Mouse (Mus musculus) spleen, postnatal 10 days (tissue): ENCODE results near the gene Kcnq5.
"Not testable (repeated sequence)": the region's sequence is repeated elsewhere in the genome, so short reads cannot be mapped to it uniquely, and the experiment has no call there.

ENCODE experiments used
- DNase-seq, 2 experiments: peaks; one replicate each; pipeline ENCODE4 v3.0.0; 2021 to 2022; ENCODE audit warnings: low spot score in 2 of 2

Gene Kcnq5

GRCm38 (mm10) chr1:21838534-21838933 is 123.2 kb downstream of the Kcnq5 start:
- no peak for DNase-seq

DNA sequence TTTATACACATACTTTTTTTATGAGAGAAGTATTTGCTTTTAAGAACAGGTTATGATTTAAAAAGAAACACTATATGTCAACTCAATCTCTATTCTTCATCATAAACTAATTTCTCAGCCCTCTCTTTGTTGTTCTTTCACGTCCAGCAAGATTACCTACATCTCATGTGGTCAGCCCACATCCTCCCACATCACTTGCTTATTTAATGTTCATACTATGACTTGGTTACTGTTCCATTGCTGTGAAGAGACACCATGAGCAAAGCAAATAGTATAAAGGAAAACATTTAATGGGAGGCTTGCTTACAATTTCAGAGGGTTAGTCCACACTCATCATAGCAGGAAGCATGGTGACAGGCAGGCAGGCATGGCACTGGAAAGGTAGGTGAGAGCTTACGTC is 124.4 kb downstream of the Kcnq5 start:
- no peak for DNase-seq

- DNase-seq: no peak
These were observed 125.4 kb downstream of the Kcnq5 start for GRCm38 (mm10) chr1:21836337-21836736.

DNA sequence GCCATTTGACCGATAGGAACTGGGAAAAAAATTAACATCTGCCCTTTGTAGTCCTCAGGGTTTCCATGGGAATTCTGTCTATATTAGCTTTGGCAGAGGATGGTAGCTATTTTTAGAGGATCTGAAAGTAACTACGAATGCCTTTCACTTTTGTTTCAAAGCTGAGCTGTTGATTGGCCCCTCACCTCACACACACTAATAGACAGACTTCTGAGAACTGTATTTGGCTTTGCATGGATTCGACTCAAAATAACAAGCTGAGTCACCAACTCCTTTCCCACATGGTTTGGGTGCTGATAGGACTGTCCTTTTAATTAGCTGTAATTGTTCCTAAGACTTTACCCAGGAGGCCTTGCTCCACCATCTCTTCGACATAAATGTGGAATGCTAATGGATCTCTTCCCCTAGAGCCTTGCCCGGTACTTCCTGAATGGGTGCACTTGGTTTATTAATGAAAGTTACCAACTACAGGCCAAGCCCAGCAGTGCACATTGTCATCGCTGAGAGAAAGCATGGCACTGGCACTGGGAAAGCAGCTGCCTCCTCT is 131.8 kb downstream of the Kcnq5 start:
- no peak for DNase-seq

GRCm38 (mm10) chr1:21820066-21820630 is 141.6 kb downstream of the Kcnq5 start:
- no peak for DNase-seq

DNA sequence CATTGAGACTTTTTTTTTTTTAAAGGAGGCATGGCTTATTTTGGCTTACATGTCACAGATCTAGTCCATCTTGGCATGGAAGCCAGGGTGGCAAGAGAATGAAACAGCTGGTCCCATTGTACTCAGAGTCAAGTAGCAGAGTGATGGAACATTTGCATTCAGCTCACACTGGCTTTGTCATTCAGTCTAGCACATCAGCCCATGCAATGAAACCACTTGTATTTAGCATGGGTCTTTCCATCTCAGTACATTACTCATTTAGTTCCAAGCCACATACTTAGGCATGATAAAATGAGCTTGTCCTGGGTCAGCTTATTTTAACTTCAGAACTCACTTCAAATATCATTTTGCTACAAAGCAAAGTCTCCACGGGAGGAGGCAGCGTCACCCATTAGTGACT is 156.7 kb downstream of the Kcnq5 start:
- no peak for DNase-seq

DNA sequence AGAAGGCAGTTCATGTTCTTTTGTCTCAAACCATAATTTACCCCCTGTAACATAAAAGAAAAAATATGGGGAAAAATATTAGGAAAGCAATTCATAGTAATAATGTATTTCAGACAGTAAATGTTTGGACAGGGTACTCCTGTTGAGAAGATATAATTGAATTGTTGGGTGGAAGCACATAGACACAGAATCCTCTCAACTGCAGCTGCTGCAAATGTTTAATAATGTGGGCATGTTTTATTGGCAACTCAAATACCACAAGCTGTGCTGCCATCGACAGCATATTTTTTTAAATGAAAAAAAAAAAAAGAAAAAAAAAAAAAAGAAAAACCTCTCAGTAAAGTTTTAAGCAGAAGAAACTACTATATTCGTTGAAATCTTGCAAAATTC is 157.3 kb downstream of the Kcnq5 start:
- DNase-seq: no peak

- no peak for DNase-seq
These were observed 157.8 kb downstream of the Kcnq5 start for GRCm38 (mm10) chr1:21803751-21804476.

DNA sequence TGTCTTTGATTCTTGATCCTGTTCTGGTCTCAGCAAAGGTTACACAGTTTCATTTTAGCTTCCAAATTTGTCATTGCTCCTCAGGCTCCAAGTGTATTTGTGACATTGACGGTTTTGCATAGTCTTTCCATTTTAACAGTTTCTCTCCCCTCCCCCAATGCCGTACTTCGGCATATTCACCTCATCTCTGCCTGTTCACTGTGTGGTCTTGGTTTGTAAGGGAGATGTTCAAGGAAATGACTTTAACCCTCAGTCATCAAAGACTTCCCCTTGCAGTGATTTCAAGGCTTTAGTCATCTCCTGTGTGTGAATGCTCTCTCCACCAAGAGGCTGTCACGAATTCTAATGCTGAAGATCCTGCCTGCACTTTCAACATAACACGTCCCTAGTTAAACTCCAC is 181.0 kb downstream of the Kcnq5 start:
- no peak for DNase-seq

GRCm38 (mm10) chr1:21777560-21777959 is 184.2 kb downstream of the Kcnq5 start:
- no peak for DNase-seq

GRCm38 (mm10) chr1:21773931-21774330 is 187.8 kb downstream of the Kcnq5 start:
- DNase-seq: no peak

- no peak for DNase-seq
These were observed 191.2 kb downstream of the Kcnq5 start for GRCm38 (mm10) chr1:21770494-21770893.

DNA sequence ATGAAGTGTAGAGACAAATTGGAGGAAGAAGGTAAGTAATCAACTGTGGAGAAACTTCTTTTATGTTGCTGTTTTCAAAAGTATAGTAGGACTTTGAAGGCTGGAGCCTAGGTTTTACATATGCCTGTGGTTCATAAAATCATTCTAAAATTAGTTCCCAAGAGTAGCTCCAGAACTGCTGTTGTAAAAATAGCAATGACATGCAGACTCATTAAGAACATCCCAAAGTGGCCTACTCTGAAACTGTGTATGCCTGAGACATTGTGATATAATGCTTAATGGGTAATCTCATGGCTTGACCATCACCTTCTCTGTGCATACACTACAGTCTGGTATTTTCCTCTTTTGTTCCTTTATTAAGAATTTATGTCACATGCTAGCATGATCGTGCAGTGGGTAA is 212.4 kb downstream of the Kcnq5 start:
- DNase-seq: no peak

DNA sequence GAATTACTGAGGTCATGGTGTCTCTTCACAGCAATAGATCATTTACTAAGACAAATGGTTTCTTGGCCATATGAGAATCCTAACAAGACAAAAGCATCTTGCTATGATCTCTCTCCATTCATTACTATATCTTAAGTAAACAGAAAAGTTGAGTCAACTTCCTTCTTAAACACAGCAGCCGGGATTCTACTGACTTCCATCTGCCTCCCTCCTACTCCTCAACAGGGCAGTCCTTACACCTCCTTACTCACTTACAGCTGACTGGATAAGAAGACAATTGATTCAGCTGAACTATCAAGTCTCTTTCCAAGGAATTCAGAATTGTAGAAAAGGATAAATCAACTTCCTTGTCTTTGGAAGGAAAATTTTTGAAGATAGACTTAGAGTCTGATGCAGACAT is 232.6 kb downstream of the Kcnq5 start:
- DNase-seq: no peak

- DNase-seq: not testable (repeated sequence)
These were observed 238.5 kb downstream of the Kcnq5 start for GRCm38 (mm10) chr1:21723231-21723630.

DNA sequence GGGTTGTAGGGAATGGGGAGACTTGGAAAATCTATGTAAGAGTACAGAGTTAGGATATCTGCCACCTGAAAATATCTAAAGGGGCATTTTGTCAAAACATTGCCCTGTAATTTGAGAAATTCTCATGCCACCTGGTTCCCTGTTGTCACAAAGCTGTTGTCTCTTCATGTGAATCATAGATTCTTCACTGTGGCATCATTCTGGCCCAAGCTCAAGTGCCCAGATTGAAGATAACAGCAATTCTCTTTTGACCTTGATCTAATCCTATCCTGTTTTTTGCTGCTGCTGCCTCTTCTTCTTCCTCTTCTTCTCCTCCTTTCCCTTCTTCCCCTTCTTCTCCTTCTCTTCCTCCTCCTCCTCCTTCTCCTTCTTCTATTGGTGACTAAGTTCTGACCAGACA is 240.5 kb downstream of the Kcnq5 start:
- no peak for DNase-seq

GRCm38 (mm10) chr1:21714816-21715215 is 246.9 kb downstream of the Kcnq5 start:
- no peak for DNase-seq

- no peak for DNase-seq
These were observed 249.0 kb downstream of the Kcnq5 start for GRCm38 (mm10) chr1:21712711-21713110.

- no peak for DNase-seq
These were observed 271.3 kb downstream of the Kcnq5 start for GRCm38 (mm10) chr1:21690458-21690857.

GRCm38 (mm10) chr1:21688918-21689317 is 272.8 kb downstream of the Kcnq5 start:
- DNase-seq: no peak

DNA sequence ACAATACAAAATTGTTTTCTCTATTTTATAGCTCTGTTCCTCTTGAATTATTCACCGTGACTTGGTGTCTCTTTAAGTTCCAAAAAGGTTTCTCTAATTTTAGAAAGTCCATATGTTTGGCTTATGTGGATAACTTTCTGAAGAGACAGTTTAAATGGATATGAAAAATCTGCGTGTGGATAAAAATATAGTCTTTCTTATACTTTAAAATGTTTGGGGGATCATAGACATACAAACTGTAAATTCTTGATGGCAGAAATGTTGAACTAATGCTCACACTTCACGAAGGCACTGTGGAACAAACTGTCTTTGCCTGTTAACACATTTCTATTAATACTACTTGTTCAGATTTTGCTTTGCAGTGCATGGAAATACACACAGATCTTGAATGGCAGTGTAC is 277.3 kb downstream of the Kcnq5 start:
- DNase-seq: no peak

GRCm38 (mm10) chr1:21676805-21677204 is 284.9 kb downstream of the Kcnq5 start:
- no peak for DNase-seq

DNA sequence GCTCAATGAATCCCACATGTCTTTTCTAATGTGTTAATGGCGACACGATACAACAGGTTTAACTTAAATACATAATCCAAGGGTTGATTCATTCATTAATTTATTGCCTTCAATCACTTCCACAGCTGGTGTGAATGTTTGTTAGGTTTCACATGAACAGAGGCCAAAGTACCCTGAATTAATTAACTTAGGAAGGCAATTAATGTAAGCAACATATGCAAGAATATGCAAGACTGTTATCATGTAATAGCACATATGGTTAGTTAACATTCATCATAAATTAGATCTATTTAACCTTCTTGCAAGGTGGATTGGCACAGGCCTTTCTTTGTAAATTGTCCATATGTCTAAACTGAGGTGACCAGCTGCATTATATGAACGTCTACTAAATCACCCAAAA is 300.9 kb downstream of the Kcnq5 start:
- DNase-seq: no peak

DNA sequence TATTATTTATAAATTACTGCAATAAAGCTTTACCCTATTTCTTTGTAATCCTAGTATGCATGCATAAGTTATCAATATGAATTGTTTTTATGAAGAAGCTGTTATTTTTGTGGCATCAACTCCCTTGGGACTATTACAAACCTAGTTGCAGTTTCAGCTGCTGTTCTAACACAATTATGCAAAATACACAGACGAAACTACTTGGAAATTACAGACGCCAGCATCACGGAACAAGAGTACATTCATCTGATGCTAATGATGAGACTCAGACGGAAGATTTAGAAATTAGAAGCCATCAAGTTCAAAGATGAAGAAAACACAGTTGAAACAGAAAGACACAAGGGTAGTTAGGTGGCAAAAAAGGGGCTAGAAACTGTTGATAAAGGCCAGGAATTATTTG is 310.9 kb downstream of the Kcnq5 start:
- no peak for DNase-seq
